Mouse (Mus musculus): Measurements from ENCODE around the gene Gstm5. TPM values are rescaled to one million over a fixed set of nuclear protein-coding genes. Genes with fewer than 3 reads are reported as not detected.

The Gstm5 gene
- polyA plus RNA-seq, 1 experiment from 2014 or later = 286 TPM

DNA sequence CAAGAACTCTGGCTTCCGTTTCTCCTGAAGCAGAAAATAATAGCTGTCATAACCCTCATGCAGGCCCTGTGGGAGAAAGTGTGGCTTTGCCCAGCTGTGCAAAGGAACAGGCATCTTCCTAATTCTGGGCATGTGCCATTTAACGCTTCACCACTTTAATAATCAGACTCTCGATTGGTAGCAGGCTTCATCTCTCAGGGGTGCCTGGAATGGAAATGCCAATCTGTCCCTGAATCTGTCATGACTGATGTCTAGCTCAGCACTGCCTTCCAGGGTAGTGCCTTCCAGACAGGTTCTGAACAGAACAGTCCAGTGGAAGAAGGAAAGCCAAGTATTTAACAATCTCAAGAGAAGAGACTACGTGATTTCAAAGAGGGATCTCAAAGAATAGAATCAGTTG, 45.6 kb downstream of the Gstm5 start:
- 62% methylated on average over 4 of the region's 4 CpGs for WGBS
- H3K27ac ChIP-seq (replicated peaks) = no peak overlapping the region

GRCm38 (mm10) chr3:107943239-107943990, 47.8 kb downstream of the Gstm5 start, which contains the start of gene Gstm6:
Gene Gstm6 (minus strand): TSS chr3:107943749.
- H3K4me1 ChIP-seq (replicated peaks) = peaks cover 33% of the 10 kb centered on the region
- no peaks in the 10 kb centered on the region for H3K36me3 ChIP-seq
- H3K9ac ChIP-seq = no peak within 1 kb of the TSS
- H3K4me3 ChIP-seq = peak within 1 kb of the TSS; percentile 27
- H3K9me3 ChIP-seq = no peaks in the 10 kb centered on the region
- no peak within 1 kb of the TSS for H3K27ac ChIP-seq (replicated peaks)
- WGBS = 18% methylated on average over 20 of the region's 20 CpGs
- peak within 1 kb of the TSS; percentile 52 for H3K4me2 ChIP-seq
- no peaks in the 10 kb centered on the region for H3K27me3 ChIP-seq
- ATAC-seq (ENCODE audit: low read depth) = peak; percentile 77

More for the DNA sequence above, 45.6 kb downstream of the Gstm5 start:
- no peak overlapping the region for H3K4me3 ChIP-seq
- no peak overlapping the region for H3K4me2 ChIP-seq
- peaks cover 33% of the 10 kb centered on the region for H3K4me1 ChIP-seq (replicated peaks)
- H3K27me3 ChIP-seq = no peaks in the 10 kb centered on the region
- H3K9ac ChIP-seq = no peak overlapping the region
- H3K9me3 ChIP-seq = no peaks in the 10 kb centered on the region
- ATAC-seq (ENCODE audit: low read depth) = no peak
- H3K36me3 ChIP-seq = no peaks in the 10 kb centered on the region

DNA sequence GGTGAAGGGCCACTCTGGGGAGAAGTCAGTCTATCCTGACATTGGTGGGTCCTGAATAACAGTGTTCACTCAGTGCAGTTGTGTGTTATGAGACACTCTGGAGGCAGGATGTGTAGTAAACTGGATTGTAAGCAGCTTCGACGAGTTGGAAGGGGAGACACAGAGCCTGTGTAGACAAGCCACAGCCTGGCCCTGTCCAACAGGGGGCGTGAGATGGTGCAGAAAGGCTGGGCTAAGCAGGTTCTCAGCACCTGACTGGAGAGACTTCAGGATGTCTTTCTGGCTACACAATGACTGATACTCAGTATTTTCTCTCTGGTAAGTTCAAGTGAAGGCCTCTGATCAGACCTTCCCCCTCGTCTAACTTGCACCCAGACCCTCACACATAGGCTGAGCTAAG, 50.1 kb downstream of the Gstm5 start:
- no peak for ATAC-seq (ENCODE audit: low read depth)
- H3K27me3 ChIP-seq = no peaks in the 10 kb centered on the region
- WGBS = 66% methylated on average over 4 of the region's 4 CpGs
- no peak overlapping the region for H3K27ac ChIP-seq (replicated peaks)
- H3K9me3 ChIP-seq = no peaks in the 10 kb centered on the region
- H3K4me1 ChIP-seq (replicated peaks) = peaks cover 21% of the 10 kb centered on the region
- no peak overlapping the region for H3K4me2 ChIP-seq
- H3K4me3 ChIP-seq = no peak overlapping the region
- H3K36me3 ChIP-seq = no peaks in the 10 kb centered on the region
- H3K9ac ChIP-seq = no peak overlapping the region

Other genes with a start within 250 kb of the Gstm5 start
- gene Ahcyl1, start 199.3 kb upstream of the Gstm5 start, polyA plus RNA-seq (2015; fragmentation: Nextera tagmentation; extraction: Ambion mirVana) = 100 and 109 TPM in 2 replicates
- 7.9 and 8.4 TPM in 2 replicates for gene Csf1, start 135.4 kb upstream of the Gstm5 start, polyA plus RNA-seq (2015; fragmentation: Nextera tagmentation; extraction: Ambion mirVana)
- not detected in 2 replicates for gene Eps8l3, start 18.6 kb upstream of the Gstm5 start, polyA plus RNA-seq (2015; fragmentation: Nextera tagmentation; extraction: Ambion mirVana)
- gene Gstm7, start 36.0 kb downstream of the Gstm5 start, polyA plus RNA-seq (2015; fragmentation: Nextera tagmentation; extraction: Ambion mirVana) = 98.5 and 102 TPM in 2 replicates
- gene Gstm6, start 47.9 kb downstream of the Gstm5 start, polyA plus RNA-seq (2015; fragmentation: Nextera tagmentation; extraction: Ambion mirVana) = 11.5 and 14.8 TPM in 2 replicates
- not detected in 2 replicates for gene Gstm3, start 73.5 kb downstream of the Gstm5 start, polyA plus RNA-seq (2015; fragmentation: Nextera tagmentation; extraction: Ambion mirVana)
- gene Gstm2, start 90.6 kb downstream of the Gstm5 start, polyA plus RNA-seq (2015; fragmentation: Nextera tagmentation; extraction: Ambion mirVana) = 10.3 and 10.9 TPM in 2 replicates
- gene Gstm1, start 122.2 kb downstream of the Gstm5 start, polyA plus RNA-seq (2015; fragmentation: Nextera tagmentation; extraction: Ambion mirVana) = 67.1 and 73.6 TPM in 2 replicates
- gene Gstm4, start 149.1 kb downstream of the Gstm5 start, polyA plus RNA-seq (2015; fragmentation: Nextera tagmentation; extraction: Ambion mirVana) = 13.9 and 15.5 TPM in 2 replicates
- 56.3 and 56.7 TPM in 2 replicates for gene Ampd2, start 190.8 kb downstream of the Gstm5 start, polyA plus RNA-seq (2015; fragmentation: Nextera tagmentation; extraction: Ambion mirVana)
- gene Gnat2, start 197.0 kb downstream of the Gstm5 start, polyA plus RNA-seq (2015; fragmentation: Nextera tagmentation; extraction: Ambion mirVana) = 0.08 and 0.36 TPM in 2 replicates